Mouse (Mus musculus) brain, embryonic 14.5 days (tissue): ENCODE data around the gene Ccdc134.

Experiments used
- CTCF ChIP-seq: fragments of 200-500 bp; IDR thresholded peaks from 2 replicates; pipeline ENCODE4 v1.5.1; 2012; ENCODE audit warnings: inconsistent platforms, mild to moderate bottlenecking, moderate library complexity, borderline replicate concordance; ENCODE audit not compliant: insufficient read depth, insufficient read length; ENCODE audit errors: extremely low read depth
- POLR2A ChIP-seq: fragments of 200-500 bp; IDR thresholded peaks from 2 replicates; pipeline ENCODE4 v1.6.1; 2012; ENCODE audit warnings: mild to moderate bottlenecking, inconsistent platforms, borderline replicate concordance; ENCODE audit not compliant: poor library complexity, insufficient read depth, insufficient read length, severe bottlenecking; ENCODE audit errors: extremely low read depth

DNA sequence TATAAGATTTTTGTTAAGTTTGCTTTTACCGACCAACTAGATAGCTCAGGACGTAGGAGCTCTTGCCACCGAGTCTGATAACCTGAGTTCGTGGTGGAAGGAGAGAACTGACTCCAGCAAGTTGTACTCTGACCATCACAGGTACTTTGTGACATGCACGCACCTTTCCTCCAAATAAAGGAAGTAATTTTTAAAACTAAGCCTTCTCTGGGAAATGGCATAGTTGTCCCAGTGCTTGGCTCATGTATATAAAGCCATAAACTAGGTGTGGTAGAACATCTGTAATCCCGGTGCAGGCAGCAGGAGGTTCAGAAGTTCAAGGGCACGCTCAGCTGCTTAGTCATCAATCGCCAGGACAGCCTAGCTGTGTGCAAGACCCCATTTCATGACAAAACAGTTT is 7.2 kb upstream of the Ccdc134 start:
- TF ChIP-seq CTCF (no peak), POLR2A (no peak)
